Mouse (Mus musculus) right cerebral cortex, adult 2 months (tissue): ENCODE data around the gene Pm20d1.
A peak's percentile ranks its signal among the peaks of the same experiment; 100 is the strongest.

Experiments
- DNase-seq, 2 experiments: peaks; one replicate each; pipeline ENCODE4 v3.0.0; 2021 to 2022; ENCODE audit warnings: low spot score in 2 of 2

The Pm20d1 gene

GRCm38 (mm10) chr1:131828297-131829126 is 31.3 kb downstream of the Pm20d1 start:
- DNase-seq = peak; percentile 31 to 55

DNA sequence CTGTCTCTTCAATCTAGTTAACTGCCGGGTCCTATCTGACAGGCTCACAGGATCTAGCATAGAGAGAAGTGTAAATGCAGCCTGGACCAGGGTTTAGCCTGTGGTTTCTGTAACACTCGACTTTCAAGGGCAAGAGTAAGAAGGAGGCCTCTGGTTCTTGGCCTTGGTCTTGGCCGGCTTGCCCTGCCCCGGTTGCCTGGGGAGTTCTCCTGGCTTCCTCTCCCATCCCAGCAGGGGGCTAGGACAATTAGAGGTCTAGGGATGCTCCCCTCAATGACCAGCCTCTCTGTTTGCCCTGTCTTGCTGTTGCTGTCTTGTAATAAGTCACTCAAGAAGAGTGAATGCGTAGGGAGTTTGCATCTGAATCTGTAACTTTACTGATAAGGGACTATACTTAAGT is 32.1 kb downstream of the Pm20d1 start:
- DNase-seq = no peak

GRCm38 (mm10) chr1:131830561-131830960 is 33.4 kb downstream of the Pm20d1 start:
- no peak for DNase-seq

- no peak for DNase-seq
These were observed 33.9 kb downstream of the Pm20d1 start for GRCm38 (mm10) chr1:131830971-131831641.

GRCm38 (mm10) chr1:131837035-131837434 is 39.9 kb downstream of the Pm20d1 start:
- no peak for DNase-seq

DNA sequence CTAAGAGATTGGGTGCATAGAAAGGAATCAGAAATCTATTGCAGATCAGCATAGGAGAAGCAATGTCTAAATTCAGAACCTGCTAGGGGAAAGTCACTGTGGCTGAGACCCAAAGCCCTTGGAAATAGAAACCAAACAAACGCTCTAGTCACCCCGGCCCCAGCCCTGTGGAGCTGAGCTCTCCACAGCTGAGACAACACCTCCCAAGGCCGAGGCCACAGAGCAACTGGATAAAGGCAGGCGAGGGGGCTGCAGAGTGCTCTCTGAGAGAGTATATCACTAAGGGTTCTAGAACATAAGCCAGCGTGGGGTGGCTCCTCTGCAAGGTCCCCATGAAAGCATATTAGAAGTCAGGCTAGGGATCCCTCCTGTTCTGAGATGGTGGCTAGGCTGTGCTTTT is 41.4 kb downstream of the Pm20d1 start:
- DNase-seq = no peak

DNA sequence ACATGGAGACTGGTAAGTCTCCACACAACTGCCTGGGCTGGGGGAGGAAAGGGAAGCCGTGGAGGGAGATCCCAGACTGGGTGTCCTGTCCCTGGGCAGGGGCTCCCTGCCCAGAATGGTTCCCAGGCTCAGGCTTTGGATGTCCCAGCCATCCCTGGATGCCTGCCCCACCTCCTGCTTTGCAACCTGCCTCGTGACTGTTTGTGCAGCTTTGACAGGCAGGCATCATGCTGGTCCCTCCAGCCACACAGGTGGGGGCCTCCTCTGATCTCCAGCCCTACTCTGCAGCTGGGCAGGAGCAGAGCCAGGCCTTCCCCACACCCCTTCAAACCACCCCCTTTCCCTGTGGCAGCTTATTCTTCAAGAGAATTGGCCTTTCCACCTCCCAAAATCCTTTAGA is 42.1 kb downstream of the Pm20d1 start:
- no peak for DNase-seq

GRCm38 (mm10) chr1:131842221-131842620 is 45.0 kb downstream of the Pm20d1 start:
- no peak for DNase-seq

DNA sequence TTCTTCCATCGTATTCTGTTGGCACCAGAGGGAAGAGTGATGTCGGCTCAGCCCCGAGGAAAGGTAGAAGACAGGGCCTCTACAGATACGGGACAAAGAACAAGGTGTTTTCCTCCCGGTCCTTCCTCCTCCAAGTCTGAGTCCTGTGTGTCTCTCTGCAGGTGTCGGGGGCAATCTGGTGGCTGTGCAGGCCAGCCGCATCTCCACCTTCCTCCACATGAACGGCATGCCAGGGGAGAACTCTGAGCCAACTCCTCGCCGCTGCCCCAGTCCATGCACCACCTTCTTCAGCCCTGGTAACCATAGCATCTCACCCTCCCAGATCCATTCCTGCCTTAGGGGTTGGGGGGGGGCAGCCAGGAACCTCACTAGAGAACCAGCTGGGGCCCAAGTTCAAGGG is 46.6 kb downstream of the Pm20d1 start:
- DNase-seq = no peak

GRCm38 (mm10) chr1:131844883-131845282 is 47.7 kb downstream of the Pm20d1 start:
- DNase-seq = no peak

- peak; percentile 53 to 61 for DNase-seq
These were observed 49.1 kb downstream of the Pm20d1 start for GRCm38 (mm10) chr1:131846255-131846654.

DNA sequence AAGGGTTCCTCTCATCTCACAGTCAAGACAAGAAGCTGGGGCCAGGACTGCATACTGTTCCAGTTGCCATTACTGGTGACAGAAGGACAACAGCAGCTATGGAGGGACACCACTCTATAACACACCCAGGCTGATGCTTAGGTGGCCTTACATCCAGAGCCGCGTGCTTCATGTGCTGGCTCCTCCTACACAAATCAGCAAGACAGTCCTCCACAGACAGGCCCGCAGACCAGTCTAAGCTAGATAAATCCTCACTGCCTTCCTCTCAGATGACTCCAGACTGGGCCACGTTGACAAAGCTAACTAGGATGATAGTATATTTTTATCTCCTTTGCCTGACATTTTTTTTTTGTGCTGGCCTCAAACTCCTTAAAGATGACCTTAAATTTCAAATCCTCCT is 64.6 kb downstream of the Pm20d1 start:
- no peak for DNase-seq

DNA sequence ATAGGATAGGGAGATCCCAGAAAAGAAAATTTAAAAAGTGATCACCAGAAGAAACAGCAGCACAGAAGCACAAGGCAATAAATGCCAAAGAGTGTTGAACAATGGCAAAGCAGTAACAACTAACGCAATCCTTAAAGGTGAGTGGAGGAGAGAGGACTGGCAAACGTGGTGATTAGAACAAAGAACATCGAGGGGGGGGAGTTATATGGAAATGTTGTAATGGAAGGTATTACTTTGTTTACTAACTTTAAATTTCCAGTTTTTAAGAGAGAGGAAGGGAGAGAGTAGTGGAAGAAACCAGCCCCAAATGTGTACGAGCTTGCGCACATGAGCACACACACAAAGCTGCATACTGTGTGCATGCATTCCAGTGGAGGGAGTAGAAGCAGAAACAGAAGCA is 68.4 kb downstream of the Pm20d1 start:
- DNase-seq = no peak

DNA sequence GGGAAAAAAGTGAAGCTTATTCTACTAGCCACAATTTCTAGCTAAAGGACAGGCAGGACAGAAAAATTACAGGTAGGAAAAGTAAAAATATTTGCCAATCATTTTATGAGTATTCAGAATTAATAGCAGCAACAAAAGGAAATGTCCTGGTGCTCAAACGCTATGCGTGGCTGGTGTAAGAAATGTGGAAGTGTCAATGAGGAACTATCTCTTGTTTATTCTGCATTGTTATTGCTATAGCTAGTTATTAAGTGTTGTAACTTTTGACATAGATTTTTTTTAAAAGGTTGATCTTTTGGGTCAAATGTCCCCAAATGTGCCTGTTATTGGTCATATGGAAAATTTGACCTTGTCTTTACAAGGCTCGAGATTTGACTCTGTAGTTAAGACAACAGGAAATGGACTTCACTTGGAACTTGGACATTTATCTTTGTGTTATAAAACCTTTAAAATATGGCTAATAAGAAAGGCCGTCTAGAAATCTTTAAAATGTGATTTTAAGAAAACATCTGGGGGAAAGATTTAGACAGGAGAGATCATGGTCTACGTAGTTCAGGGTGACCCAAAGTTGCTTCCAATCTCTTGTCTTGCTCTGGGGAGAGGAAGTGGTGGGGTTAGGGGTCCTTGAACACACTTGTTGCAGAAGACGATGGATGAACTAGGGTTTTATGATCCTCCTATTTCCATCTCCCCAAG is 69.3 kb downstream of the Pm20d1 start:
- DNase-seq = no peak

DNA sequence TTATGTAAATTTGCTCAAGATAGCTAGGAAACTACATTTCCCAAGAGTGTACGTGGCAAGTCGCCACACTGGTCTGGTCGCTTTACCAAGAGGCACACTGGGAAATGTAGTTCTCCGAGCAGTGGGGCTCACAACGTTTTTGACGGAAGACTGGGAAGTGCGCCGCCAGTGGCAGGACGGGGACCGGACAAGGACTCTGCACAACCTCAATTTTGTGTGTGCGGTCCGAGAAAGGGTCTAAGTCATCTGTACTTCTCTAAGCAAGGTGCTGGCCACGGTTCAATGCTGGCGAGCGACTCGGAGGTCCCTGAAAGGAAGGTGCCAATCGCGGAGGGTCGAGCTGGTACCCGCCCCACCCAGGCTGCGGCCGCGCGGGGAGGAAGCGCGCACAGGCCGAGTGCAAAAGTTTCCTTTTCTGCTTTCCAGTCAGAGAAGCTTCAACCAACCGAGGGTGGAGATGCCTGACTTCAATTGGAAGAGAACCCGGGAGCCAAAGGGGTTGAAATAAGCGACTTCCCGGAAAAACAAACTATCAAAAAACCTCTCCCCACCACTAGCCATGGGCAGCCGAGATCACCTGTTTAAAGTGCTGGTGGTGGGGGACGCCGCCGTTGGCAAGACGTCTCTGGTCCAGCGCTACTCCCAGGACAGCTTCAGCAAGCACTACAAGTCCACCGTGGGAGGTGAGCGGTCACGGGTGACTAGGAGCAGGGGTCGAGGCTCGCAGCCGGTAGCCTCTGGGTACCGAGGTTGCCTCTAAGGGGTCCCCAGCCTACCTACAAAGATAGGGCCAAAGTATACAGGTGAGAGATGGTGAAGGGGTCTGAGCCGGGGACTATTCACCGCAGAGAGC is 70.1 kb downstream of the Pm20d1 start, which contains the start of gene Rab29:
Gene Rab29 (plus strand): TSS at position 132 of the 853 bp plus-strand sequence.
- DNase-seq = peak; percentile 91 to 93

DNA sequence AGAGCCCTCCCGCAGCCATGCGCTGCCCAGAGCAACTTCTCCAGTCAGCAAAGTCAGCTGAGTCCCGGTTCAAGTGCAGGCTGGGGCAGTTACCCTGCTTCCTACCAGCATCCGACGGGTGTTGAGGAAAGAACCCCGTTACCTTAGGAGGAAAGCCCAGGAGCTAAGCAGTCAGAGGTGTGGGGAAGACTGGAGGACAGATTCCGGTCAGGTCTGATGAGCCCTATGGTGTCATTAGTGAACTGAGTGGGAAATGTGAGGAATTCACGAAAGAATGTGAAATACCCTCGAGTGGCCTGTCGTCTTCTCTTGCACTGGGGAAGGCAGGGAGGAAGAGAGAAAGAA is 70.7 kb downstream of the Pm20d1 start:
- DNase-seq = no peak

DNA sequence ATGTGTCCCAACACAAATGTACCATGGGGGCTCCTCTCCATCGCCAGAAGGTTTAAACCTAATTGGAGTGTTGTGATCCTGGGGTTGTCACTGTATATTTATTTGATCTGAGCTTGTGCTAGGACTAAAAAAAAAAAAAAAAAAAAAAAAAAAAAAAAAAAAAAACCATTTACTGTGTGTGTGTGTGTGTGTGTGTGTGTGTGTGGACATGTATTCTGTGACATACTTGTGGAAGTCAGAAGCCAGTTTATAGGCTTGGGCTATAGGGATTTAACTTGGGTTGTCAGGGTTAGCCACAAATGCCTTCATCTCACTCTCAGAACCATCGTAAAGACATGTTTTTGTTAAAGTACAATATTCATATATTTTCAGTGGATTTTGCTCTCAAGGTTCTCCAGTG is 72.4 kb downstream of the Pm20d1 start:
- no peak for DNase-seq
